Mouse (Mus musculus): ENCODE results near the gene Olfr213. TPM values are rescaled to one million over a fixed set of nuclear protein-coding genes. Genes with fewer than 3 reads are reported as not detected.
"Not testable (repeated sequence)": the region's sequence is repeated elsewhere in the genome, so short reads cannot be mapped to it uniquely, and the experiment has no call there.

Gene Olfr213
- polyA plus RNA-seq (2016; fragmentation: Nextera tagmentation; extraction: Ambion mirVana): not detected in 2 replicates

GRCm38 (mm10) chr6:116538156-116538555 is at the start of gene Olfr213:
Olfr213 (plus strand) TSS chr6:116538456.
- H3K9ac ChIP-seq (replicated peaks): no peak within 1 kb of the TSS
- H3K4me1 ChIP-seq: no peaks in the 10 kb centered on the region
- no peaks in the 10 kb centered on the region for H3K9me3 ChIP-seq
- no peaks in the 10 kb centered on the region for H3K36me3 ChIP-seq
- H3K27ac ChIP-seq (replicated peaks): no peak within 1 kb of the TSS
- no peaks in the 10 kb centered on the region for H3K27me3 ChIP-seq
- H3K4me2 ChIP-seq (replicated peaks): no peak within 1 kb of the TSS
- 87% methylated on average over 1 of the region's 1 CpGs for WGBS
- ATAC-seq (ENCODE audit: low FRiP score, low read depth): no peak
- H3K4me3 ChIP-seq: no peak within 1 kb of the TSS

GRCm38 (mm10) chr6:116488791-116489190 is 49.5 kb upstream of the Olfr213 start, which contains the start of gene Olfr211:
Olfr211 (plus strand) TSS chr6:116489091.
- no peaks in the 10 kb centered on the region for H3K36me3 ChIP-seq
- H3K27ac ChIP-seq (replicated peaks): no peak within 1 kb of the TSS
- no peak within 1 kb of the TSS for H3K4me2 ChIP-seq (replicated peaks)
- WGBS: 72% methylated on average over 4 of the region's 4 CpGs
- no peak within 1 kb of the TSS for H3K4me3 ChIP-seq
- H3K27me3 ChIP-seq: no peaks in the 10 kb centered on the region
- H3K9me3 ChIP-seq: no peaks in the 10 kb centered on the region
- no peak within 1 kb of the TSS for H3K9ac ChIP-seq (replicated peaks)
- H3K4me1 ChIP-seq: no peaks in the 10 kb centered on the region
- no peak for ATAC-seq (ENCODE audit: low FRiP score, low read depth)

GRCm38 (mm10) chr6:116493742-116494141 is 44.5 kb upstream of the Olfr213 start:
- 87% methylated on average over 5 of the region's 5 CpGs for WGBS
- Histone ChIP-seq H3K4me3 (no peak overlapping the region), H3K27me3 (no peaks in the 10 kb centered on the region), H3K4me2 (replicated peaks) (no peak overlapping the region), H3K27ac (replicated peaks) (no peak overlapping the region), H3K36me3 (no peaks in the 10 kb centered on the region), H3K9me3 (no peaks in the 10 kb centered on the region), H3K4me1 (no peaks in the 10 kb centered on the region), H3K9ac (replicated peaks) (no peak overlapping the region)
- ATAC-seq (ENCODE audit: low FRiP score, low read depth): no peak

- WGBS: 88% methylated on average over 1 of the region's 1 CpGs
- no peaks in the 10 kb centered on the region for H3K4me1 ChIP-seq
- H3K27ac ChIP-seq (replicated peaks): no peak overlapping the region
- no peak overlapping the region for H3K9ac ChIP-seq (replicated peaks)
- no peaks in the 10 kb centered on the region for H3K9me3 ChIP-seq
- H3K4me2 ChIP-seq (replicated peaks): no peak overlapping the region
- H3K4me3 ChIP-seq: no peak overlapping the region
- H3K36me3 ChIP-seq: no peaks in the 10 kb centered on the region
- no peaks in the 10 kb centered on the region for H3K27me3 ChIP-seq
- ATAC-seq (ENCODE audit: low FRiP score, low read depth): no peak
These were observed 42.3 kb upstream of the Olfr213 start for GRCm38 (mm10) chr6:116495960-116496359.

GRCm38 (mm10) chr6:116506302-116507003 is 31.8 kb upstream of the Olfr213 start, which contains the start of gene Olfr212:
Olfr212 (plus strand) TSS chr6:116506516.
- H3K4me1 ChIP-seq; H3K27me3 ChIP-seq; H3K9ac ChIP-seq (replicated peaks); H3K4me2 ChIP-seq (replicated peaks); H3K4me3 ChIP-seq; H3K27ac ChIP-seq (replicated peaks); H3K36me3 ChIP-seq; ATAC-seq (ENCODE audit: low FRiP score, low read depth): not testable (repeated sequence)
- H3K9me3 ChIP-seq: peaks cover 14% of the 10 kb centered on the region
- 92% methylated on average over 20 of the region's 20 CpGs for WGBS

- no peaks in the 10 kb centered on the region for H3K4me1 ChIP-seq
- no peak overlapping the region for H3K4me3 ChIP-seq
- no peaks in the 10 kb centered on the region for H3K27me3 ChIP-seq
- no peaks in the 10 kb centered on the region for H3K9me3 ChIP-seq
- no peak for ATAC-seq (ENCODE audit: low FRiP score, low read depth)
- H3K9ac ChIP-seq (replicated peaks): no peak overlapping the region
- H3K4me2 ChIP-seq (replicated peaks): no peak overlapping the region
- no peak overlapping the region for H3K27ac ChIP-seq (replicated peaks)
- no peaks in the 10 kb centered on the region for H3K36me3 ChIP-seq
These were observed 23.4 kb upstream of the Olfr213 start for GRCm38 (mm10) chr6:116514832-116515231.

GRCm38 (mm10) chr6:116542500-116542899 is 4.2 kb downstream of the Olfr213 start:
- H3K9me3 ChIP-seq: no peaks in the 10 kb centered on the region
- no peak overlapping the region for H3K4me3 ChIP-seq
- H3K9ac ChIP-seq (replicated peaks): no peak overlapping the region
- no peak overlapping the region for H3K4me2 ChIP-seq (replicated peaks)
- no peaks in the 10 kb centered on the region for H3K4me1 ChIP-seq
- no peaks in the 10 kb centered on the region for H3K36me3 ChIP-seq
- no peaks in the 10 kb centered on the region for H3K27me3 ChIP-seq
- H3K27ac ChIP-seq (replicated peaks): no peak overlapping the region
- WGBS: 87% methylated on average over 2 of the region's 2 CpGs
- no peak for ATAC-seq (ENCODE audit: low FRiP score, low read depth)

GRCm38 (mm10) chr6:116550841-116551240 is 12.6 kb downstream of the Olfr213 start, which contains the start of gene Gm5580:
Gm5580 (plus strand) TSS chr6:116551141.
- not testable (repeated sequence) for ATAC-seq (ENCODE audit: low FRiP score, low read depth); H3K4me3 ChIP-seq; H3K27ac ChIP-seq (replicated peaks); H3K4me2 ChIP-seq (replicated peaks); H3K9me3 ChIP-seq; H3K9ac ChIP-seq (replicated peaks); H3K4me1 ChIP-seq; H3K27me3 ChIP-seq; H3K36me3 ChIP-seq
- WGBS: 94% methylated on average over 11 of the region's 11 CpGs

GRCm38 (mm10) chr6:116553935-116554334 is 15.7 kb downstream of the Olfr213 start, which contains the start of gene Olfr214:
Olfr214 (plus strand) TSS chr6:116554235.
- no peak for ATAC-seq (ENCODE audit: low FRiP score, low read depth)

GRCm38 (mm10) chr6:116554952-116555351 is 16.7 kb downstream of the Olfr213 start:
- Histone ChIP-seq H3K4me2 (replicated peaks) (no peak overlapping the region), H3K4me1 (no peaks in the 10 kb centered on the region), H3K27me3 (no peaks in the 10 kb centered on the region), H3K9ac (replicated peaks) (no peak overlapping the region), H3K9me3 (no peaks in the 10 kb centered on the region), H3K4me3 (no peak overlapping the region), H3K36me3 (no peaks in the 10 kb centered on the region), H3K27ac (replicated peaks) (no peak overlapping the region)
- 78% methylated on average over 3 of the region's 3 CpGs for WGBS
- no peak for ATAC-seq (ENCODE audit: low FRiP score, low read depth)

More at GRCm38 (mm10) chr6:116553935-116554334, 15.7 kb downstream of the Olfr213 start, which contains the start of gene Olfr214:
- Histone ChIP-seq H3K36me3 (no peaks in the 10 kb centered on the region), H3K27me3 (no peaks in the 10 kb centered on the region), H3K9ac (replicated peaks) (no peak within 1 kb of the TSS), H3K27ac (replicated peaks) (no peak within 1 kb of the TSS), H3K4me3 (no peak within 1 kb of the TSS), H3K4me2 (replicated peaks) (no peak within 1 kb of the TSS), H3K4me1 (no peaks in the 10 kb centered on the region), H3K9me3 (no peaks in the 10 kb centered on the region)
- WGBS: 80% methylated on average over 1 of the region's 1 CpGs

- ATAC-seq (ENCODE audit: low FRiP score, low read depth): no peak
- Histone ChIP-seq H3K4me2 (replicated peaks) (no peak overlapping the region), H3K4me1 (no peaks in the 10 kb centered on the region), H3K9ac (replicated peaks) (no peak overlapping the region), H3K27ac (replicated peaks) (no peak overlapping the region), H3K9me3 (no peaks in the 10 kb centered on the region), H3K36me3 (no peaks in the 10 kb centered on the region), H3K4me3 (no peak overlapping the region), H3K27me3 (no peaks in the 10 kb centered on the region)
- WGBS: 27% methylated on average over 3 of the region's 3 CpGs
These were observed 31.6 kb downstream of the Olfr213 start for GRCm38 (mm10) chr6:116569834-116570233.

- Histone ChIP-seq H3K9me3 (no peaks in the 10 kb centered on the region), H3K4me3 (no peak within 1 kb of the TSS), H3K9ac (replicated peaks) (no peak within 1 kb of the TSS), H3K27ac (replicated peaks) (no peak within 1 kb of the TSS), H3K4me1 (no peaks in the 10 kb centered on the region), H3K27me3 (no peaks in the 10 kb centered on the region; the same call in 1 of the 2 replicates), H3K4me2 (replicated peaks) (no peak within 1 kb of the TSS), H3K36me3 (no peaks in the 10 kb centered on the region)
- ATAC-seq (ENCODE audit: low FRiP score, low read depth): no peak
- WGBS: 57% methylated on average over 4 of the region's 4 CpGs
These were observed 45.8 kb downstream of the Olfr213 start, which contains the start of gene Olfr215 for GRCm38 (mm10) chr6:116584095-116584494. Olfr215 (minus strand) TSS chr6:116584195.
